Mouse (Mus musculus) intestine, embryonic 16.5 days (tissue): Measurements from ENCODE around the gene Heatr9. TPM values are rescaled to one million over a fixed set of nuclear protein-coding genes. Genes with fewer than 3 reads are reported as not detected.
"Not testable (repeated sequence)": the region's sequence is repeated elsewhere in the genome, so short reads cannot be mapped to it uniquely, and the experiment has no call there.

Experiments used
- ATAC-seq: fragments of 200-750 bp; cut with Nextera tagmentation; 2 replicates; pipeline ENCODE4 v1.8.0; 2017; ENCODE audit warnings: moderate TSS enrichment, moderate library complexity
- H3K27ac ChIP-seq: fragments of 300-500 bp; sonication (generic); 2 replicates; pipeline ENCODE4 v1.5.1; 2014; ENCODE audit warnings: mild to moderate bottlenecking, low read length
- H3K27me3 ChIP-seq: fragments of 300-500 bp; sonication (generic); replicated peaks from 2 replicates; pipeline ENCODE4 v1.6.1; 2014; ENCODE audit warnings: low read length, control low read depth, mixed read lengths; ENCODE audit not compliant: control insufficient read depth, insufficient read depth
- H3K36me3 ChIP-seq: fragments of 300-500 bp; sonication (generic); 2 replicates; pipeline ENCODE4 v1.6.1; 2014; ENCODE audit warnings: low read length, control low read depth; ENCODE audit not compliant: control insufficient read depth, insufficient read depth
- H3K4me1 ChIP-seq: fragments of 300-500 bp; sonication (generic); 2 replicates; pipeline ENCODE4 v1.6.1; 2014; ENCODE audit warnings: low read length, control low read depth, mixed read lengths; ENCODE audit not compliant: control insufficient read depth, insufficient read depth
- H3K4me2 ChIP-seq: fragments of 300-500 bp; sonication (generic); 2 replicates; pipeline ENCODE4 v1.6.1; 2014; ENCODE audit warnings: low read depth, low read length, control low read depth
- H3K4me3 ChIP-seq: fragments of 300-500 bp; sonication (generic); 2 replicates; pipeline ENCODE4 v1.5.1; 2014; ENCODE audit warnings: mild to moderate bottlenecking, low read length
- H3K9ac ChIP-seq: fragments of 300-500 bp; sonication (generic); 2 replicates; pipeline ENCODE4 v1.6.1; 2014; ENCODE audit warnings: low read depth, low read length
- H3K9me3 ChIP-seq: fragments of 300-500 bp; sonication (generic); 2 replicates; pipeline ENCODE4 v1.6.1; 2016; ENCODE audit warnings: low read length, control low read depth; ENCODE audit not compliant: control insufficient read depth
- WGBS: fragments of 180-500 bp; shearing (Covaris S2); extraction: QIAGEN DNeasy Blood & Tissue Kit; methylation state at CpG from one replicate; pipeline ENCODE4 v1.1.7; 2014; 5-methylcytosine and 5-hydroxymethylcytosine counted together
- polyA plus RNA-seq: library from polyadenylated mRNA; unstranded; fragments of >200 nt; fragmentation: Nextera tagmentation; extraction: Ambion mirVana; gene quantifications from 2 replicates; pipeline ENCODE4 v1.2.1, GENCODE M21; 2015

The Heatr9 gene
- polyA plus RNA-seq, 1 experiment from 2014 or later: not detected

DNA sequence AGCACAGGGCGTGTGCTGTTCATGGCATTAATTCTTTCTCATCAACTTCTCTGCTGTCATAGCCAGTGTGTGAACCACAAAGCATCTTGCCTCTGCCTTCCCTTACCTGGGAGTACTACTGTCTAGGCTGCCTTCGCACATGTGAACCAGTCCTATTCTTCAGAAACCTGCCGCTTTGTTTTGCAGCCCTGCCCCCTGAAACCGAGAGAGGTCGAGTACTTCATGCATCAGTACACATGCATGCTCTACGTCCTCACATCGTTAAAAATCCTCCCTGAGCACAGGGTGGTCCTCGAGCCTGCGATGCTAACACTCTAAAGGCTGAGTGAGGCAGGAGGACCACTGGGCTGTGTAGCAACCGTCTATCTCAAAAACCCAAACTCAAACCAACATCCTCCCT, 35.1 kb upstream of the Heatr9 start:
- H3K27ac ChIP-seq: no peak overlapping the region
- no peaks in the 10 kb centered on the region for H3K9me3 ChIP-seq
- H3K4me2 ChIP-seq: no peak overlapping the region
- H3K36me3 ChIP-seq: no peaks in the 10 kb centered on the region
- H3K4me3 ChIP-seq: no peak overlapping the region
- 0 out of 2 replicates have a peak, but pooled peaks cover 2% of the 10 kb centered on the region for H3K4me1 ChIP-seq
- no peak for ATAC-seq
- H3K27me3 ChIP-seq: no peaks in the 10 kb centered on the region
- H3K9ac ChIP-seq: no peak overlapping the region
- 71% methylated on average over 10 of the region's 10 CpGs for WGBS

DNA sequence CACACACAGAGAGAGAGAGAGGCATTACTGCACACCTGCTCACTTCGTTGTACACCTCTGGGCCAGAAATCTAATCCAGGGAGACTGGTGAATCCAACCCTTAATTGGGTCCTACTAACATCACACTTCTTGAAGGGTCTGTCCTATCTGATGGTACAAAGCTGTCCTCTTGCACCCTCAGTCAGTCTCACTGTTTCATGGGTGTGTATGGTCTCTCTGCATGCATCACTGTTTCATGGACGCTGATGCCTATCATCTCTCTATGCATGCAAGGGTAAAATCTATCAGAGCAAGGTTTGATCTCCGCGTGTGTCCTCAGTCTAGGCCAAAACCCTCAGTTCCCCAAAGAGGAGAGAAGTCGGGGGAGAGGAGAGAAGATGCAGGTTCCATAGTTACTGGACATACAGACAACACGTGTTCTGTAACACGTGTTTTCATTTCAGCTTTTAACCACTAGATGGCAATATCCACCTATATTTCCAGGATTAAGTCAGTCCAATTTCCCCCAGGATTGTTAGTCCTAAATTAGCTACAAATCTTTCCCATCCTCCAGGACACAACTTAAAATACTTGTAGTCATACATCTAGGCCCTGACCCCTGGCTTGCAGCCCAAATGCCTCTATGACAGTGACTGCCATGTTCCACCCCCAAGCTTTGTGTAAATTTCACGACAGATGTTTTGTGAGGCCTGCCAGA, 34.3 kb upstream of the Heatr9 start:
- 0 out of 2 replicates have a peak, but pooled peaks cover 2% of the 10 kb centered on the region for H3K4me1 ChIP-seq
- H3K27ac ChIP-seq: no peak overlapping the region
- H3K9me3 ChIP-seq: no peaks in the 10 kb centered on the region
- H3K36me3 ChIP-seq: no peaks in the 10 kb centered on the region
- no peak overlapping the region for H3K4me2 ChIP-seq
- H3K4me3 ChIP-seq: no peak overlapping the region
- ATAC-seq: peak; percentile 36
- no peak overlapping the region for H3K9ac ChIP-seq
- no peaks in the 10 kb centered on the region for H3K27me3 ChIP-seq
- WGBS: 24% methylated on average over 8 of the region's 8 CpGs

DNA sequence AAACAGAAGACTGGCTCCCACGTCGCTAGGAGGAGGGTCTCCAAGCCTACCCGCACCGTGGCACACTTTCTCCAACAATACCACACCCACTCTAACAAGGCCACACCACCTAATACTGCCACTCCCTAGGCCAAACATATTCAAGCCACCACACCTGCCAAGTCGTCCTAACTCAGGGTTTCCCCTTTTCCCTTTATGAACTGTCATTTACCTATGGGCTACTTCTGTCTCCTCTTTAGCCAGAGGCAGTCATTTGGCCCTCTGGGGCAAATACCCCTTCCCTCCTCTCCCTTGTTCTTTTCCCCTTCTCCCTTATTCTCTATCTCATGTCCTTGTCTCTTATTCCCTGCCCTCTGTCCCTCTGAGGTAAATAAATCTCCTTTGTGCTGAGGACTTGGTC, 29.7 kb upstream of the Heatr9 start:
- H3K4me3 ChIP-seq: no peak overlapping the region
- 72% methylated on average over 5 of the region's 5 CpGs for WGBS
- no peak for ATAC-seq

DNA sequence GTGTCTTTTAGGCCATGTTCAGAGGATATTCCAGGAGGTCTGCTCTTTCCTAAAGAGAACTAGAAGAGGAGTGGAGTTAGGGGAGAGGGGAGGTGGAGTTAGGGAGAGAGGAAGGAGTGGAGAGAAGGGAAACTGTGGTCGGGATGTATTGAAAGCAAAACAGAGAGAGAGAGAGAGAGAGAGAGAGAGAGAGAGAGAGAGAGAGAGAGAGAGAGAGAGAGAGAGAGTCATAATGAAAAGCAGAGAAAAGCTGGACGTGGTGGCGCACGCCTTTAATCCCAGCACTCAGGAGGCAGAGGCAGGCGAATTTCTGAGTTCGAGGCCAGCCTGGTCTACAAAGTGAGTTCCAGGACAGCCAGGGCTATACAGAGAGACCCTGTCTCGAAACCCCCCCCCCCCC, 29.1 kb upstream of the Heatr9 start:
- not testable (repeated sequence) for H3K4me3 ChIP-seq, H3K4me1 ChIP-seq, H3K9ac ChIP-seq, ATAC-seq, H3K36me3 ChIP-seq, H3K9me3 ChIP-seq, H3K27me3 ChIP-seq, H3K4me2 ChIP-seq, H3K27ac ChIP-seq
- WGBS: 90% methylated on average over 7 of the region's 7 CpGs

More for the DNA sequence above, 29.7 kb upstream of the Heatr9 start:
- Histone ChIP-seq H3K27me3 (no peaks in the 10 kb centered on the region), H3K27ac (no peak overlapping the region), H3K9me3 (no peaks in the 10 kb centered on the region), H3K4me2 (no peak overlapping the region), H3K4me1 (0 out of 2 replicates have a peak, but pooled peaks cover 2% of the 10 kb centered on the region), H3K9ac (no peak overlapping the region), H3K36me3 (no peaks in the 10 kb centered on the region)

DNA sequence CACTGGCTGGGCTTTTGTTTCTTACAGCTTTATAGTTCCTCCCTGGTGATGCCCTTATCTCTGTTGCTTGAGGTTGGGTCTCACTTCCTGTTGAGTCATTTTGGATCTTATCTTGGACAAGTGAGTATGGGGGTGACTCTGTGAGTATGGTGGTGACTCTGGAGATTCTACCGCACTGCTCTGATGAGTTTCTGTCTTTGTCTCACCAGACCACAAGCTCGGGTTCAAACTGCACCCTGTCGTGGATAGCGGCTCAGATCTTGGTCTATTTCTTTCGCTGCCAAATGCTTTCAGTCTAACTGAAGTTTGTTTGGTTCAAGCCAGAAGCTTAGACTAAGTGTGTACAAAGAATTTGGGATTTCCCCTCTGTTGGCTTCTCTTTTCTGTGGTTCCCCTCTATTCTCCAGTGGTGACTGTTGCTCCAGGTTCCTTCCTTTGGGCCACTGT, 28.2 kb upstream of the Heatr9 start:
- Histone ChIP-seq H3K36me3 (no peaks in the 10 kb centered on the region), H3K27ac (no peak overlapping the region), H3K27me3 (no peaks in the 10 kb centered on the region), H3K9me3 (no peaks in the 10 kb centered on the region), H3K4me1 (no peaks in the 10 kb centered on the region), H3K4me3 (no peak overlapping the region), H3K9ac (no peak overlapping the region), H3K4me2 (no peak overlapping the region)
- WGBS: 85% methylated on average over 5 of the region's 5 CpGs
- no peak for ATAC-seq

DNA sequence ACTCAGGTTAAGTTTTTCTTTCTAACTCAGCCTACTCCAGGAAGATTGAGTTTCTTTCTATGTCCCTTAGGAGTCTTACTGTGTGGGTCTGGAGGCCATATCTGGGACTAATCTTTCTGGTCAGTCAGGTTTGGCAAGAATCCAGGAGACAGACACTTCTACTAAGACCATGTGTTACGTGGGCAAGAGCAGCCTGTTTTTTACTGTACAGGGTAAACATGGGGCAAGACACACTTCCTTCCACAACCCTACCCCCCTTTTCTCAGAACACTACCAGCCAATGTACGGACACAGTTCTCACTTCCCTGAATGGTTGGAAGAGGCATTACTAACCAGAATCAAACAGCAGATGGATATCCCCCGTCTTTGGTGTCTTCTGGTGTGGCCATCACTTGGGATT, 22.2 kb upstream of the Heatr9 start:
- H3K4me3 ChIP-seq: no peak overlapping the region

DNA sequence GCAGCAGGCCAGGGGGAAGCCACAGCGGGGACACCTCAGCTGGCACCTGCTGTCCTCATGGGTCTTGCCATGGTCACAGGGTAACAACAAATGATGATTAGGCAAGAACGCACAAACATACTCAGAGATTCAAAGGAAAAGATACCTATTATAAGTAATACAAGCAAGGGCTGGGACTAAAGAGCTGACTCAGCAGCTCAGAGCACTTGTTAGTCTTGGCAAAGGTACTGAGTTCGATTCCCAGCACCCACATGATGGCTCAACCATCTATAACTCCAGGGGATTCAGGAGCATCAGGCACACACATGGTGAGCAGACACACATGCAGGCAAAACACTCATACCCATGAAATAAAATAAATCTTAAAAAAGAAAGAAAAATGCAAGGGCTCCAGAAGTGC, 19.4 kb upstream of the Heatr9 start:
- no peaks in the 10 kb centered on the region for H3K9me3 ChIP-seq
- H3K36me3 ChIP-seq: no peaks in the 10 kb centered on the region
- H3K9ac ChIP-seq: no peak overlapping the region
- H3K4me2 ChIP-seq: no peak overlapping the region
- no peak overlapping the region for H3K27ac ChIP-seq
- H3K4me1 ChIP-seq: no peaks in the 10 kb centered on the region
- no peaks in the 10 kb centered on the region for H3K27me3 ChIP-seq
- no peak for ATAC-seq
- WGBS: 87% methylated on average over 3 of the region's 3 CpGs
- no peak overlapping the region for H3K4me3 ChIP-seq

More for the DNA sequence above, 22.2 kb upstream of the Heatr9 start:
- 58% methylated on average over 3 of the region's 3 CpGs for WGBS
- no peak overlapping the region for H3K4me2 ChIP-seq
- peak; percentile 44; the same call in 1 of the 2 replicates for ATAC-seq
- no peak overlapping the region for H3K9ac ChIP-seq
- H3K27ac ChIP-seq: no peak overlapping the region
- no peaks in the 10 kb centered on the region for H3K4me1 ChIP-seq
- no peaks in the 10 kb centered on the region for H3K9me3 ChIP-seq
- no peaks in the 10 kb centered on the region for H3K36me3 ChIP-seq
- H3K27me3 ChIP-seq: no peaks in the 10 kb centered on the region

DNA sequence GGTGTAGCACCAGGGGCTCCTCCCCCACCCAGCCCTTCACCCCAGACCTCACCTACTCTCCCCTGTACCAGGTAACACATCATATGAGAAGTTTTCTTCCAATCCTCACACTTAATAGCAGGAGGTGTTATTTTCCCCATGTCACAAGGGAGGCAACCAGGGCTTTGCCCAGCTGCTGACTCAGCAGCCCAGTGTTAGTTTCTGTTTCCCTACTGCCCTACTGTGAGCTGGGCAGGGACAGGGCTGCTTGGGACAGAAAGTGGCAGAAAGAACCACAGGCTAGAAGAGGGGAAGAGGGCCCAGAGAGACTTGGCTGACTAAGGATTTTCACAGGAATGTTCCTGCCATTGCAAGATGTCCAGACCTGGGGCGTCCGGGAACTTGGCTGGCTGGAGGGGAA, 19.0 kb upstream of the Heatr9 start:
- Histone ChIP-seq H3K4me1 (no peaks in the 10 kb centered on the region), H3K27me3 (no peaks in the 10 kb centered on the region), H3K9ac (no peak overlapping the region), H3K27ac (no peak overlapping the region), H3K36me3 (no peaks in the 10 kb centered on the region), H3K4me2 (no peak overlapping the region), H3K4me3 (no peak overlapping the region), H3K9me3 (no peaks in the 10 kb centered on the region)
- 79% methylated on average over 2 of the region's 2 CpGs for WGBS
- ATAC-seq: no peak

DNA sequence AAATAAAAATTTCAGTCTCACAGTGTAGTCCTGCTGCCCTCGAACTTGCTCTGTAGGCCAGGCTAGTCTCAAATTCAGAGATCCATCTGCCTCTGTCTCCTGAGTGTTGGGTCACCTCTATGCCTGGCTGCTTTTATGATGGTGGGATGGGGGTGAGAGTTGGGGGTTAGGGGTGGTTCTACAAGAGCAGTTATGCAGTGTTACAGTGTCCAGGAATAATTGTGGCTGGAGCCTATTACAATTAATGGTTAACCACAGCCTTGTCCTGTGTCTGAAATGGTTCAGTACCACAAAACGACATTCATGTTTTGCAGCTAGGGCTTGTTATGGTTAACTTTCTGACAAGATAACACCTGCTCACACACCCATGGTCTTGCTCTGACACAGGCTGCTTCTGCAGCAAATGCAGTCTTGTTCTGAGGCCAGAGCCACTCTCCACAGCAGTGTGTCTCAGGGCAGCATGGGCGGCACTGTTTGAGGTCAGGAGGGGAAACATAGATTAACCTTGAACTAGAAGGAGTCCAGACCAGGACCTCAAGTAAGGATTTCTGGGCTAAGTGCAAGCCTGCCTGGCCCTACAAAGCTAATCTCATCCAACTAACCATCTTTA, 16.8 kb upstream of the Heatr9 start:
- no peak overlapping the region for H3K9ac ChIP-seq
- no peaks in the 10 kb centered on the region for H3K36me3 ChIP-seq
- H3K9me3 ChIP-seq: no peaks in the 10 kb centered on the region
- H3K4me2 ChIP-seq: no peak overlapping the region
- no peaks in the 10 kb centered on the region; the same call in 1 of the 2 replicates for H3K4me1 ChIP-seq
- no peak for ATAC-seq
- 60% methylated on average over 3 of the region's 3 CpGs for WGBS
- H3K4me3 ChIP-seq: no peak overlapping the region
- H3K27ac ChIP-seq: no peak overlapping the region
- no peaks in the 10 kb centered on the region for H3K27me3 ChIP-seq
